Mouse (Mus musculus) ES-Bruce4 (cell line): ENCODE results near the gene Dtd2. TPM values are rescaled to one million over a fixed set of nuclear protein-coding genes. Genes with fewer than 3 reads are reported as not detected.

ENCODE experiments used
- H3K27ac ChIP-seq: 2 replicates; pipeline ENCODE4 v1.5.1; 2012; ENCODE audit warnings: low read length, inconsistent platforms; ENCODE audit not compliant: insufficient read depth
- H3K27me3 ChIP-seq: 2 replicates; pipeline ENCODE4 v1.6.1; 2012; ENCODE audit warnings: mild to moderate bottlenecking, low read length, inconsistent platforms; ENCODE audit not compliant: control insufficient read depth, poor library complexity, insufficient read depth, severe bottlenecking
- H3K36me3 ChIP-seq: 2 replicates; pipeline ENCODE4 v1.6.1; 2012; ENCODE audit warnings: inconsistent platforms, mild to moderate bottlenecking, low read length, moderate library complexity; ENCODE audit not compliant: control insufficient read depth, poor library complexity, insufficient read depth, severe bottlenecking
- H3K4me1 ChIP-seq: one replicate; pipeline ENCODE4 v1.8.1; 2011; ENCODE audit warnings: low read length; ENCODE audit not compliant: control insufficient read depth, insufficient read depth
- H3K4me3 ChIP-seq: 2 replicates; pipeline ENCODE4 v1.5.1; 2011; ENCODE audit warnings: low read depth, mild to moderate bottlenecking, low read length
- H3K9ac ChIP-seq: 2 replicates; pipeline ENCODE4 v1.6.1; 2012; ENCODE audit warnings: low read depth, mild to moderate bottlenecking, inconsistent platforms; ENCODE audit not compliant: poor library complexity, severe bottlenecking
- H3K9me3 ChIP-seq: replicated peaks from 2 replicates; pipeline ENCODE4 v1.6.1; 2012; ENCODE audit warnings: mild to moderate bottlenecking, low read length, inconsistent platforms; ENCODE audit not compliant: control insufficient read depth, poor library complexity, insufficient read depth, severe bottlenecking
- CTCF ChIP-seq: IDR thresholded peaks from one replicate; pipeline ENCODE4 v1.8.1; 2011; ENCODE audit warnings: low read depth, low read length
- EP300 ChIP-seq: IDR thresholded peaks from 2 replicates; pipeline ENCODE4 v1.6.1; 2011; ENCODE audit warnings: low read depth, low read length; ENCODE audit not compliant: insufficient read depth
- POLR2A ChIP-seq: IDR thresholded peaks from one replicate; pipeline ENCODE4 v1.8.1; 2011; ENCODE audit warnings: low read length; ENCODE audit not compliant: insufficient read depth
- polyA plus RNA-seq: library from polyadenylated mRNA; stranded (reverse); fragments of >200 nt; gene quantifications from 2 replicates; pipeline ENCODE4 v1.2.4, GENCODE M21; 2011; ENCODE audit warnings: low read depth; ENCODE audit not compliant: missing spikeins, insufficient read depth, insufficient read length

Gene Dtd2
- polyA plus RNA-seq, result 16.6 and 17.5 TPM in 2 replicates

GRCm38 (mm10) chr12:52005877-52006632, at the start of gene Dtd2:
Dtd2 (minus strand) TSS chr12:52006501.
- peaks cover 6% of the 10 kb centered on the region; the same call in 1 of the 2 replicates for H3K36me3 ChIP-seq
- no peaks in the 10 kb centered on the region for H3K4me1 ChIP-seq
- TF ChIP-seq POLR2A (peak; percentile 99), CTCF (no peak), EP300 (0 out of 2 replicates have a peak, but pooled peaks have one; percentile 19)
- peak within 1 kb of the TSS; percentile 87 for H3K9ac ChIP-seq
- H3K27ac ChIP-seq, result no peak within 1 kb of the TSS
- H3K27me3 ChIP-seq, result no peaks in the 10 kb centered on the region
- peak within 1 kb of the TSS; percentile 75 for H3K4me3 ChIP-seq
- H3K9me3 ChIP-seq, result no peaks in the 10 kb centered on the region; the same call in 1 of the 2 replicates

GRCm38 (mm10) chr12:52049324-52049723, 43.0 kb upstream of the Dtd2 start:
- no peak overlapping the region for H3K4me3 ChIP-seq
- H3K27me3 ChIP-seq, result no peaks in the 10 kb centered on the region
- H3K9me3 ChIP-seq, result no peaks in the 10 kb centered on the region
- H3K9ac ChIP-seq, result no peak overlapping the region
- H3K36me3 ChIP-seq, result no peaks in the 10 kb centered on the region
- TF ChIP-seq EP300 (no peak), CTCF (no peak), POLR2A (no peak)
- H3K4me1 ChIP-seq, result no peaks in the 10 kb centered on the region
- H3K27ac ChIP-seq, result no peak overlapping the region

- TF ChIP-seq CTCF (no peak), POLR2A (no peak), EP300 (no peak)
- no peak overlapping the region for H3K4me3 ChIP-seq
- H3K27ac ChIP-seq, result no peak overlapping the region
- no peaks in the 10 kb centered on the region for H3K27me3 ChIP-seq
- no peak overlapping the region for H3K9ac ChIP-seq
- no peaks in the 10 kb centered on the region for H3K9me3 ChIP-seq
- H3K4me1 ChIP-seq, result no peaks in the 10 kb centered on the region
- no peaks in the 10 kb centered on the region for H3K36me3 ChIP-seq
These were observed 40.1 kb upstream of the Dtd2 start for GRCm38 (mm10) chr12:52046371-52046770.

- no peak for TF ChIP-seq EP300
- Histone ChIP-seq H3K36me3 (no peaks in the 10 kb centered on the region), H3K27me3 (no peaks in the 10 kb centered on the region), H3K4me1 (no peaks in the 10 kb centered on the region), H3K4me3 (no peak overlapping the region), H3K27ac (no peak overlapping the region), H3K9ac (no peak overlapping the region), H3K9me3 (no peaks in the 10 kb centered on the region)
These were observed 36.6 kb upstream of the Dtd2 start for GRCm38 (mm10) chr12:52042818-52043336.

- Histone ChIP-seq H3K4me1 (no peaks in the 10 kb centered on the region), H3K4me3 (no peak overlapping the region), H3K36me3 (no peaks in the 10 kb centered on the region), H3K27ac (no peak overlapping the region), H3K27me3 (no peaks in the 10 kb centered on the region), H3K9ac (no peak overlapping the region), H3K9me3 (no peaks in the 10 kb centered on the region)
- TF ChIP-seq POLR2A (no peak), CTCF (no peak), EP300 (no peak)
These were observed 32.1 kb upstream of the Dtd2 start for GRCm38 (mm10) chr12:52038352-52038751.

- no peaks in the 10 kb centered on the region for H3K36me3 ChIP-seq
- H3K27me3 ChIP-seq, result no peaks in the 10 kb centered on the region
- H3K4me3 ChIP-seq, result no peak overlapping the region
- no peak overlapping the region for H3K27ac ChIP-seq
- no peaks in the 10 kb centered on the region for H3K9me3 ChIP-seq
- no peaks in the 10 kb centered on the region for H3K4me1 ChIP-seq
- TF ChIP-seq CTCF, result no peak
- H3K9ac ChIP-seq, result no peak overlapping the region
These were observed 28.7 kb upstream of the Dtd2 start for GRCm38 (mm10) chr12:52034956-52035355.
